Mouse (Mus musculus): Measurements from ENCODE around the gene Agap2.

Agap2 gene

GRCm38 (mm10) chr10:127075080-127075479 is at the start of gene Agap2:
Agap2 (plus strand) TSS chr10:127075284.
- DNase-seq (ENCODE audit: low read depth, low spot score), result no peak

- DNase-seq (ENCODE audit: low read depth, low spot score), result peak; percentile 67
Observed at GRCm38 (mm10) chr10:127030336-127031296, 44.5 kb upstream of the Agap2 start, which contains the start of gene Tsfm. Tsfm (minus strand) TSS chr10:127030840.

- no peak for DNase-seq (ENCODE audit: low read depth, low spot score)
Observed at GRCm38 (mm10) chr10:127033301-127033741, 41.8 kb upstream of the Agap2 start.

DNA sequence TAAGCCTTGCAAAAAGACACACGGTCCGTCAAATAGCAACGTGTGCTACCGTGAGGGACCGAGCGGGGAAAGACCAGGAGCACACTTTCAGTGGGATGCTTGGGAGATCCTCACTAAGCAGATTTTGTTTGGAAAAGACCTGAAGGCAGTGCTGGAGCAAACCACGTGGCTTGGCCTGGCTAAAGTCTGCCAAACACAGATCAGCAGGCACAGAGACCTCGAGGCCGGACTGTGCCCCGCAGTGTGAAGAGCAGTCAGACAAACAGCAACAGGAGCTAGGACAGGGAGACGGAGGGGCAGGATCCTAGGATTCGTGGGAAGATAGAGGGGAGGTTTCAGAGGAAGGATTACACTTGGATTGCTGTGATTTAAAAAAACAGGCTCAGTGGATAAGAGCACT is 38.8 kb upstream of the Agap2 start:
- no peak for DNase-seq (ENCODE audit: low read depth, low spot score)

DNA sequence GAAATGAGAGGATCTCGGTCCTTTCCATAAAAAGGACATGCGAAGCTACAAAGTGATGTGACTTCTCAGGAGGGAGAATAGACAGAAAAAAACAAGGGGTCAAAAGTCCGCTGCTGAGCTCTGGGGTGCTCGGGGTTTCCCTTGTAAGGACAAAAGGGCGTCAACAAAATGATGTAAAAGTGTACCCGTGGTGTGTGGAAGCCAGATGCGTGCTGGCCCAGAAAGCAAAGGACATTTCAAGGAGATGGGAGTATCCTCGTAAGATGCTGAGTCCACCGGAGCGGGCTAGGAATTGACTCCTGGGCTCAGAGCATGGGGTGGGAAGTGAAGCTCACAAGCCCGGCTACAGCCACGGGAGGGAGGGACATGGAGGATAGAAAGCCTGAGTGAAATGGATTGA is 37.4 kb upstream of the Agap2 start:
- no peak for DNase-seq (ENCODE audit: low read depth, low spot score)

DNA sequence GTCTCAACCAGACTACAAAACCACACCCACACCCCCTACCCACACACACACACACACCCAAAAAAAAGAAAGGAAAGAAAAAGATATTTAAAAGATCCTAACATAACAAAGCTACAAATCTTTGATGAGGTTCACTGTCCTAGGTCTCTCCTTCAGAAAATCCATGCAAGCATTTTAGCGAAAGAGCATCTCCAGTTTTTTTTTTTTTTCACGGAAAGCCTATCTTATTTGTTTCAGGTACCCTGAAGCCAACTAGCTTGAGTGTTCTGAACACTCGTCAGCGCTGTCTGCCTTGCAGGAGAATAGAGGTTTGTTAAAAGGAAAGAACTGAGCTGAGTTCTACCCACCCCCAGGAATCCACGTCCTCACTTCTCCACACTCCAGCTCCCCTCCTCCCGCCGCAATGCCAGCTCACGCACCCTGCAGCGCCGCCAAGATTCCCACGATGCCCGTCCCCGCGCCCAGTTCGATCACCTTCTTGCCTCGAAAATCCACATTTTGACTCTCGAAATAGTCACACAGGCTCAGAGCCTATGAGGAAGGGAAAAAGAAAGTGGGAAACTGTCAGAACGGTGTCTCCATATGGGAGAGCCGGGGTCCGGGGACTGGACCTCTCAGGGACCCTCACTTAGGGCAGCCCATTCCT is 34.4 kb upstream of the Agap2 start:
- DNase-seq (ENCODE audit: low read depth, low spot score), result no peak

DNA sequence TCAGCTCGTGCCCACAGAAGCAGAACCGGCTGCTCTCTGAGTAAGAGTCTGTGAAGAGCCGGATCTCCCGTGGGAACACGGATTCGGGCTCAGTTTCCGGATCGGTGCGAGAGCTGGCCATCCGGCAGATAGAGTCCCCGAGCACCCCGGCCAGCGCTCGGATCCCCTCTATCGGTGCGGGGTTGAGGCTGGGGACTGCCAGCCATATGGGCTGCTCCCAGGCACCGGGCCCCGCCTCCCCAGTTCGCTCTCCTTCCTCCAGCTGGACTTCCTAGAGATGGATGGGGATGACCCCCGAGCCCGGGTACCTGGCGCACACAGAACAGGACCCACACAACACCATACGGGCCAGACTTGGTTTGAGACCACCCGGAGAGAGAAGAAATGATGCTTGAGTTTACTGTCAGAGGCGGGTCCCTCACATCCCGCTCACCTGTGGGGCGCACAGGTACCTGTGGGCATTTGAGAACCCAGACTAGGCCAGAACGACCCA is 33.8 kb upstream of the Agap2 start, which contains the start of the genes Mettl1 and Eef1akmt3:
TSS of gene Mettl1 (plus strand) at position 141 of the 493 bp plus-strand sequence.
TSS of gene Eef1akmt3 (minus strand) at position 240 of the 493 bp plus-strand sequence.
- no peak for DNase-seq (ENCODE audit: low read depth, low spot score)

GRCm38 (mm10) chr10:127041774-127042338 is 33.2 kb upstream of the Agap2 start:
- DNase-seq (ENCODE audit: low read depth, low spot score), result peak; percentile 83

DNA sequence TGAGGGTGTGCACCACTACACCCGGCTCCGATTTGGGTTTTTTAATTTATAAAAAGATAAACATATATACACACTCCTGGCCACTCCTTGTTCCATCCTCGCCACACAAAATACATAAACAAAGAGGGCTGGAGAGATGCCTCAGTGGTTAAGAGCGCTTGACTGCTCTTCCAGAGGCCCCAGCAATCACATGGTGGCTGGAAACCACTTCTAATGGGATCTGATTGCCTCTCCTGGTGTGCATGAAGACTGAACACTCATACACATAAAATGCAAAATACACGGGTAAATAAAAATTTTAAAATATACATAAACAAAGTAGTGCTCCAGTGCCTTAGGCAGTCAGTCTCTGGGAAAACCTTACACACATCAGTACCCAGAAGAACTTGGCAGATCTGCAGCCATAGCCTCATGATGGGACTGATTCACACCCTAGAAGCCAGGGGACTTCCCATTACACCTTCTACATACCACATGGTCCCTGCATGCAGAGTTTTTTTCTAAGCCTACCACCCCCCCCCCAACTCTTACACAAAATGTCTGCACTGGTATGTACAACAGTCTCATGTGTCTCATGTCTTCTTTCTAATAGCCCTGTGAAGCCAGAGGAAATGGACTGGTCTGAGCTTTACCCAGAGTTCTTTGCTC is 32.5 kb upstream of the Agap2 start:
- DNase-seq (ENCODE audit: low read depth, low spot score), result no peak

GRCm38 (mm10) chr10:127043187-127043586 is 31.9 kb upstream of the Agap2 start:
- DNase-seq (ENCODE audit: low read depth, low spot score), result no peak

GRCm38 (mm10) chr10:127047954-127048353 is 27.1 kb upstream of the Agap2 start, which contains the start of gene Cyp27b1:
Cyp27b1 (plus strand) TSS chr10:127048250.
- DNase-seq (ENCODE audit: low read depth, low spot score), result no peak

DNA sequence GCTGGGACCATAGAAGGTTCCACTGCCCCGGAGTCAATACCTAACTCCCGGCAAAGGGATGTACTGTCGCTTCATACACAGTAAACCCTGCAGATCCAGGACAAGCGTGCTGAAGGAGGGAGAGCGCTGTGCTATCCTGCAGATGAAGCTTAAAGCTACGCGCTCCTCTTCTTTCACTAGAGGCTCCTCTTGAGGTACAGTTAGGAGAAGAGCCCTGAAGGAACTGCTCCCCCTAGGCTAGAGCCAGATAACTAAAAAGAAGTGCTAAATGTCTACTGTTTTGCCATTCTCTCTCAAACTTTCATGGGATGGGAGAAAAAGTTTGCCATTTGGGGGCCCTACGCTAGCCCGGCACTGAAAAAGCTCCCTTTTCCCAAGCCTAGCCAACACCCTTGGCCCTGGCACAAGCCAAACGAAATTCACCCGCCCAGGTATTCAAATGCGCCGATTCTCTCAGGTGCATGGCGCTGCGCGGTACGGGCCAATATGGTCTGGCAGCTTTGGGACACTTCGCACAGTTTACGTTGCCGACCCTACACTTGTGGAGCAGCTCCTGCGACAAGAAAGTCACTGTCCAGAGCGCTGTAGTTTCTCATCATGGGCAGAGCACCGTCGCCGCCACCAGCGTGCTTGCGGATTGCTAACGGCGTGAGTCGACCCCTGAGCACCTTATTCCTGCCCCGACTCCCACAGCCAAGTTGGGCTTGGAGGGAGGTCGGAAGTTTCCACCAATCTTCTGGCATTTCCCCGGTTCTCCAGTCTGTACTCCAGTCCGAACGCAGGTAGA is 26.3 kb upstream of the Agap2 start:
- no peak for DNase-seq (ENCODE audit: low read depth, low spot score)

DNA sequence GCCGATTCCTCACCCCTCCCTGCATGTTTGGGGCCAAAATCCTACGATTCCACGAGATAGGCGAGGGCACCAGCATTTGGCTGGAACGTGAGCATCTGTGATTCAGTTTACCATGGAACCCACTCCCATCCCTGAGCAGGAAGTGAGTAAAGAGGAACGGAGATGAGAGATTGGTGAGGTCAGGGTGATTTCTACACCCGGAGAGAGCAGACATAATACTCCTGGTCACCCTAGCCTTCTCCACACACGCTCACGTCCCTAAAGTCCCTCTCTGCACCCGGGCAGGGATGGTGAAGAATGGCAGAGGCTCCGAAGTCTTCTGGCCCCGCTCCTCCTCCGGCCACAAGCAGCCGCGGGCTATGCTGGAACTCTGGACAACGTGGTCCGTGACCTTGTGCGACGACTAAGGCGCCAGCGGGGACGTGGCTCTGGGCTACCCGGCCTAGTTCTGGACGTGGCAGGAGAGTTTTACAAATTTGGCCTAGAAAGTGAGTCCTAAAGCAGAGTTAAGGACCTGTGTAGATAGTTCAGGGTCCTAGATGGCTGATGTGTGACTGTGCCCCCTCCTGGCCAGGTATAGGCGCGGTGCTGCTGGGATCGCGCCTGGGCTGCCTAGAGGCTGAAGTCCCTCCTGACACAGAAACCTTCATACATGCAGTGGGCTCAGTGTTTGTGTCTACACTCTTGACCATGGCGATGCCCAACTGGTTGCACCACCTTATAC is 25.5 kb upstream of the Agap2 start:
- no peak for DNase-seq (ENCODE audit: low read depth, low spot score)

GRCm38 (mm10) chr10:127050119-127050474 is 25.0 kb upstream of the Agap2 start:
- no peak for DNase-seq (ENCODE audit: low read depth, low spot score)

- DNase-seq (ENCODE audit: low read depth, low spot score), result no peak
Observed at GRCm38 (mm10) chr10:127054646-127055045, 20.4 kb upstream of the Agap2 start.

GRCm38 (mm10) chr10:127055406-127055805 is 19.7 kb upstream of the Agap2 start:
- DNase-seq (ENCODE audit: low read depth, low spot score), result no peak

DNA sequence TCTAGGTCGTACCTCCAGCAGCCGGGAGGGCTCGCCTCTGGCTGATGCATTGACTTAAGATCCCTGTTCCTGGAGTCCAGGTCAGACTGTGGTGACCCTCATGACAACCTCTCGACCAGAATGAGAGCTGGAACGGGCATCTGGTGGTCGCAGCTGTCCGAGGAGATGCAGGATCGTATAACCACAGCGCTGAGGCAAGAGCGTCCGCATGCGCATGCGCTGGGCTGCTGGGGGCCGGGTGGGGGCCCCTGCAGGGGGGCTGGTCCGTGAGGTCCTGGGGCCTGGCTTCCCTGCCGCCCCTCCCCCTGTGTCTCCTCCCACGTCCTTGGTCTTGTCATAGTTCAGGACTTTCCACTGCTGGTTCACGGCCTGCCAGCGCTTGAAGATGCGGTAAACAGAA is 18.6 kb upstream of the Agap2 start:
- DNase-seq (ENCODE audit: low read depth, low spot score), result no peak

GRCm38 (mm10) chr10:127058161-127058560 is 16.9 kb upstream of the Agap2 start:
- DNase-seq (ENCODE audit: low read depth, low spot score), result no peak

DNA sequence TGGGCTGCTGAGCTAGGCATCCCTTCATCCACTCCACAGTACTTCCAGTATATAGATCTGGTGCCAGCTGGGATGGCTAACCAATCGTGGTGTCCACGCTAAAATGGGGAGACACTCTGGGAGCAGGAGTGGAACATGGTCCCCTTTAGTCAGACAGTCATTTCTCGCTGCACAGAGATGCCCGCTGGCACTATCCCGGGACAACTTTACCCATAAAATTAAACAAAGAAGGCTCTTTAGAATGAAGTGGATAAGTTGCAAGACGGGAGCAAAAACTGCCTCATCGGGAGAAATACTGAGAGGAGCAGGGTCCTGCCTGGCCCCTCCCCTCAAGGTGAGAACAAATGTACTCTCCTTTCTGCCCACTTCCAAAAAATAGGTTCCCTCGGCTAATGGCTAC is 16.4 kb upstream of the Agap2 start:
- DNase-seq (ENCODE audit: low read depth, low spot score), result no peak
